Mouse (Mus musculus) spleen, adult 12 weeks (tissue): ENCODE measurements around the gene Tns3.
A peak's percentile ranks its signal among the peaks of the same experiment; 100 is the strongest.

Source experiments
- DNase-seq: peaks from one replicate; pipeline ENCODE4 v3.0.0; 2022; ENCODE audit warnings: low spot score

Gene Tns3

GRCm38 (mm10) chr11:8680650-8681049, 16.3 kb upstream of the Tns3 start:
- no peak for DNase-seq

- no peak for DNase-seq
Observed at GRCm38 (mm10) chr11:8679221-8679620, 14.9 kb upstream of the Tns3 start.

- DNase-seq = no peak
Observed at GRCm38 (mm10) chr11:8678260-8678995, 14.1 kb upstream of the Tns3 start.

DNA sequence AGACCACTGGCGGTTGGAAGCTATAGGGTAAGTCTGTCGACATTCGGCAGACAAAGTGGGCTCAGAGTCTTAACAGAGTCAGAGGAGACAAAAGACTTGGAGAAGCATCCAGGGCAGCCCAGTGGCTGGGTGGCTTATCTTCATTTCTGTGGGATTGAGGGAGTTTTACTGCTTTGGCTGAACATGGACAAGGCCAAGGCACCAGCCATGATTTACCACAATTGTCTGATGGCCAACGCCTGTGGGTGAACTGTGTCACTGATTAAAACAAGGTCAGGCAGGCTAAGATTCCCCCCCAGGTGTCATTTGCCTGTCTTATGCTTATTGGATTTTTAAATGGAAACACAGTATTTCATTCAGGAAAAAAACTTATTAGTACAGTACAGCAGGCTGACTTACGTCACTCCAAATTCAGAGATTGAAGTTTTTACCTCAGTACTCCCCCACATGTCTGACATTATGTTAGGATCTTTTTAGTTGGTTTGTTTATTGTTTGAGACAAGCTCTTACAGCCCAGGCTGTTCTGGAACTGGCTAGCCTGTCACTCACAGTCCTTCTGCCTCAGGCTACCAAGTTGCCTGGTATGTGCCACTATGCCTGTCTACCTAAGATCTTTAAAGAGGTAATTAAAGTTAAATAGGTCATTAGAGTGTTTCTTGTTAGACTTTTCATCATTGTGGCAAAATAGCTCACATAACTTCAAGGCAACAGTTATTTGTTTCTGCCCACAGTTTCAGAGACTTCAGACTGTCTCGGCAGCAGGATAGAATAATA, 11.6 kb upstream of the Tns3 start:
- DNase-seq = no peak

GRCm38 (mm10) chr11:8674549-8675149, 10.3 kb upstream of the Tns3 start:
- no peak for DNase-seq

DNA sequence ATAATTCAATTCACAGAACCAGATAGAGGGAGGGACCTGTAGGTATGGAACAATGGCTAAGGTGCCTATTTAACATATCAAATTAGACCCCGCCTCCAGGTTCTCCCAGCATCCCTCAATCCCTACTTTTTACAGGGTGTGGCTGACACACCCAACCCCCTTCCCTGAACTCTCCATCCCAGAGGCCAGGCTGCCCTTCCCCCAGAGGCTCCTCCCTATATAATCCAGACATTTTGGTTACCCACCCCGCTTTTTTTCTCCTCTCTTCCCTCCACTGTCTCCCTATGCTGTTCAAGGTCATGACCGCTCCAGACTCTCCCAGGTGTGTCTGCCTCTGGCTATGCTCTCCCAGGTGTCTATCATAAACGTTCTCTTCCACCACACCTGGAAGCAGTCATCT, 7.4 kb upstream of the Tns3 start:
- no peak for DNase-seq

DNA sequence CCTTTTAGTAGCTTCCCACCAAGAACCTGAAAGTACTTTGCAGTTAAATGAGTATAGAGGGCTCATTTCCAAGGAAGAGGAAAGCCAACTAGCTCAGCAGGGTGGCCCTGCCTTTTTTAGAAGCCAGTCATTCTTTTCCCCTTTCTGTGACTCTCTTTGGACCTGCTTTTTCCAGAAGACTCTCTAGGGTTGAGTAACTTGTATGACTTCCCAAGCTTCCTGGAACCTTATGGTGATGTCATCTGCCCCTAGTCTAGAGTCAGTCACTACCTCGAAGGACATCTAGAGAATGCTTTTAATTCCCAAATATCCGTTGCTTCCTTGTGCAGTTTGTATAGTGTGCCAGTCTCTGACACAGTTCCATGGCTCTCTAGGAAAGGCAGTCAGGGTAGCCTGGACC, 4.8 kb upstream of the Tns3 start:
- no peak for DNase-seq

DNA sequence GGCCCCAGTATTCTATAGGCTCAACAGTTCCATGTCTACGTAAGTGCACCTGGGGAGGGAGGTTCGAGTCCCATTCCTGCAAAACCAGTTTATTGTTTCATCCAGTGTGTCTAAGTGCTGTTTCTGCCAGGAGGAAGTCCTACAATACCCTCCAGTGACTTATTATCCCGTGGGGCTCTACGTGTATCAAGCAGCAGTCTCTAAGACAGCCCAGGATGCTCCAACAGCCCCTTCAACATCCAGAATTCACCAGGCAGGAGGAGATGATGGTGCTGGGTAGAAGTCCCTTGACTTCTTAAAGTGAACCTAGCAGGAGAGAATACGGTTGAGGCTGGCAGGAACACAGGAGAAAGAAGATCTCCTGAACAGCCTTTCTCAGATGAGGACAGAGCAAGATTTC, 462 bp upstream of the Tns3 start:
- DNase-seq = no peak

DNA sequence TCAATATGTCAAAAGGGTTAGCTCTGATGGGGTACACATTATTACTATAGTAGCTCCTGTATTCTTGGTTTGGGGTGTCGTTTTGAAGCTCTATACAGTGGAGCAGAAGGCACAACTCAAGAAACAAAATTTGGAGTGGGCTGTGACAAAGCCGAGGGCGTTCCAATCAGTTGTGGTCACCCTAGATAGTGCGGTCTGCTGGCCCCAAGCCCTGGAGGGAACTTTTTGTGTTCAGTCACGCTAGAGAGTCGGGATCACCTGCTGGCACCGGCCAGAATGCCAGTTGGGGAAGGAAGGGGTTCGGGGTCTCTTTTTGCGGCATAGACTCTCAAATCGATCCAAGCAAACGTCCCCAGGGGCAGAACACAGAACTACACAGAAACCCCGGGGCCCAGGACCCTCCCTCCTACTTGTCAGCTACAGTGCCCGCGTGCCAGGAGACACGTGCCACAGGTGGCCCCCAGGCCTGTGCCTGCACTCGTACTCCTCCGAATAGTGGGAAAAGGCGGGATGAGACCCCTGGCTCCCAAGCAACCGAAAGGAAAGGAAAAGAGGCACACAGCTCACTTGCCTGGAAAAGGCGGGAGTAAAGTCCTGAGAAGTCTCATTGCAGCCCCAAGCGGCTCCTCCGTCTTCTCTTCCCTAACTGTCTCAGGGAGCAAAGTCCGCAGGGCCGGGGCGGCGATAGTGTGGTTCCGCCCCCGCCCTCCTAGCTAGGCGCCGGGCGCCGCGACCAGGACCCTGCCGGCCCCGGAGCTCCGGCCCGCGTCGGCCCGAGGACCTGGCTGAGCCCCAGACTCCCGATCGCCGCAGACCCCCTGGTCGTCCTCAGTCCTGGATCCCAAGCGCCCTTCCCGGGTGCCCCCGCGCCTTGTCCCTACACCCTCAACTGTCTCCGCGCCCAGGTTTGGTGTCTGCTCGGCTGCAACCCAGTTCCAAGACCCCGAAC, 617 bp downstream of the Tns3 start:
- DNase-seq = peak; percentile 7

- DNase-seq = no peak
Observed at GRCm38 (mm10) chr11:8662706-8663429, 1.5 kb downstream of the Tns3 start.

GRCm38 (mm10) chr11:8660951-8661350, 3.4 kb downstream of the Tns3 start:
- DNase-seq = no peak

GRCm38 (mm10) chr11:8659851-8660250, 4.5 kb downstream of the Tns3 start:
- no peak for DNase-seq

DNA sequence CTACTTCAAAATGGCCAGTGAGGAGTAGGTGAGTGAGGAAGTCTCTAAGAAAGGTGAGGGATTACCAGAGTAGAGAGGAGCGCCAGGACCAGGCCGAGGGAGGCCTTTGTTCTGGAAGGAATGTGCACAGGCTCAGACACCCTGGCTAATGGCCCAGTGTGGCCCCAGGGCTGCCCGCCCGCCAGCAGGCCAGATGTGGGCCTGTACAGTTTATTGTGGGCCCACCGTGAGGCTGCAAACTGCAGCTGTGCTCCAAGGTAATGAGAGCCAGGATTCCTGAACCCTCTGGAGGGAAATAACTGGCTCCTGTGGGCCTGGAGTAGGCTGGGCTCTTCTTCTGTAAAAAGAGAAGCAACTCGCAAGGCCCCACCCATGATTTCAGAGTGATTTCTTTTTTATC, 5.3 kb downstream of the Tns3 start:
- DNase-seq = no peak

GRCm38 (mm10) chr11:8657493-8657892, 6.8 kb downstream of the Tns3 start:
- no peak for DNase-seq

GRCm38 (mm10) chr11:8656448-8657393, 7.6 kb downstream of the Tns3 start:
- DNase-seq = no peak

DNA sequence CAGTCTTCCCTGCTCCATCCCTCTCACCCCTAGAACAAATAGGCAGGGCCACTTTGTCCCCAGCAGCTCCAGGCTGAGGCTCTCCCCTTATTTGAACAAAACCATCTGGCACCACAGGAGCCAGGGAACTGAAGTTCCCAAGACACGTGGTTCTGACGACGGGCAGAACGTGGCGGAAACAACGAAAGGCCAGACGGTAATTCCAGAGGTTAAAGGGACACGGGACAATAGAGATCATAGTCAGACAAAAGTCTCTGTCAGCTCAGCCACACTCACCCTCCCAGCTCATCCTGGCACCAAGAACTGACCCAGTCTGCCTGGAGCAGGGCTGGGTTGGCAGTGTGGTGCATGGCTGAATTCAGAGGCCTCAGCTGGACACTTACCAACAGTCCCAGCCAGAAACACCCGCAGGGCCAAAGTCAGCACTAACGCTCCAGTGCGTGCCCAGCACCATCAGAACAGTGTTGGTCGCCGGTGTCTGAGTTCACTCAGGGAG, 10.5 kb downstream of the Tns3 start:
- no peak for DNase-seq

DNA sequence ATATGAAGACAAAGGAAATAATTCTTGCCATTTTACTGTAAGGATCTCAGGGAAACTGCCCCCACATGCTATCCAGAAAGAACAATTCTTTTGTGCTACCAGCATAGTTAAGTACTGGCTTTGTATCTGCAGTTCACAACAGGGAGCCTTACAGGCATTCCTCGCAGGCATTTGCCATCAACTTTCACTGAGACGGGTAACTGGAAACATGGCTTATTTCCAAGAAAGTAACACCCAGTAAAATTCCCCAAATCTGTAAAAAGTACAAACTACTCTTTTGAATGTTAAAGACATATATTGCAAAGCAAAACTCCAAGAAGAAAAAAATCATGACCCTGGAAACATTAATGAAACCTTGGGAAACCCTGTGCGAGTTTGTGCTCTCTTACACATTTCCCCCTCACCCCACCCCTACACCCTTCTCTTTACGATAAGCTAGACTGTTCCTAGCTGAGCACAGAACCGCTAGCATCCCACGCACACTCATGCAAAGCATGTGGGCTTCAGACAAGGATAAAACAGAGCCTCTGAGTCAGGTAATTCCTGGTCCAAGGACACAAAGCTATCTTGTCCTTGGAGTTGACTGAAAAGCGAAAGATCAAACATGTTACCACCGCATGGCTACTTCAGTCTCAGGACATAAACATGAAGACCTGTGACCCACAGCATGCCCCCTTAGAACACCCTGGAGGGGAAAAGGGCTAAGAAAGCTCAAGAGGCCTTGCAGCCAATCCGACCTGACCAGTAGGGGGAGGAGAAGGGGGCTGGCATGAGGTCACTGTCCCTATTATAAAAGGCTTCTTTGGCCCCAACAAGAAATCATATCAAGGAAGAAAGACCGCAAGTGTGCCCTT, 11.3 kb downstream of the Tns3 start:
- no peak for DNase-seq

DNA sequence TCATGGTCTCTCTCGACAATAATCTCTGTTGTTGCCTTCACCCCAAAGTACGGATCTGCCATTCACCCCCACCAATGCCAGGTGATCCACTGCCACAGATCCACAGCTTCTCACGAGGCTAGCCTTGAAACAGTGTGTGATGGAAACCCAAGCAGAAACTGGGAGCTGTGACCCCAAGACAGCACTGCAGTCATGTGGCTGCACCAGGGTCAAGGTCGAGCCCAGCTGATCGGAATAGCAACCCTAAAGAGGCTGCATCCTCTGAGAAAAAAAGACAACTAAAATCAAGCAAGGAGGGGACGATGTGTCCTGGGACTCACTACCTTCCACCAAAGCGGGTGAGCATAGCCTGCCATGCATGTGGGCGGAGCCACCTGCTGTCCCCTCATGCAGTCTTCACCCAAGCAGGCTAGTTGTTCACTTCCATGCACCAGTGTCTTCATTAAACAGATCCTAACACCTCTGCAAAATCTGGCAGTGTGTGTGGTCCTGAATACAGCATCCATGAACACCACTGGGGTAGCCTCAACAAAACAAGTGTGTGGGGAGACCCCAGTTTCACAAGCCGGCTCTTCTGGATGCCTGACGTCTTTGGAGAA, 12.1 kb downstream of the Tns3 start:
- no peak for DNase-seq
